Mouse (Mus musculus) layer of hippocampus, adult 9-10 months (tissue): ENCODE measurements at regions not wholly inside any gene's neighbourhood (a gene's known extent, or its start where the extent isn't known, plus 50 kb on each side); places are given as distances from the start of the nearest gene placed in this dataset.
"Not testable (repeated sequence)": the region's sequence is repeated elsewhere in the genome, so short reads cannot be mapped to it uniquely, and the experiment has no call there.

Experiments used
- DNase-seq: peaks from one replicate; pipeline ENCODE4 v3.0.0; 2022; ENCODE audit warnings: low spot score

DNA sequence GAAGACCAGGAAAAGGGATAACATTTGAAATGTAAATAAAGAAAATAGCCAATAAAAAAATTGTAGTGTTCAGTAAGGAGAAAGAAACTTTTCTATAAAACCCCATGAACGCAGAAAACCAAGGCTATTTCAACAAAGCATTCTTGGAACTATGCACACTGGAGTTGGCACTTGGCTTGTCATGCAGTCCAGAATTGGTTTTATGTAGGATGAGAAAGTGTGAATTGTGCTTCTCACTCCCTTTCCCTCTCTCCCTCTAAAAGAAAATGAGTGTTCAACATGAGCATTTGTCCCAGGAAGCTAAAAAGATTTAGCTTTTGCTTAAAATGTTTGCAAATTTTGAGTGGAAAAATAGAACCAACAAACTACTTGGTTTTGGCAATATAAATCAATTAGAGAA is 841.6 kb upstream of the Adam24 start:
- DNase-seq, result no peak

DNA sequence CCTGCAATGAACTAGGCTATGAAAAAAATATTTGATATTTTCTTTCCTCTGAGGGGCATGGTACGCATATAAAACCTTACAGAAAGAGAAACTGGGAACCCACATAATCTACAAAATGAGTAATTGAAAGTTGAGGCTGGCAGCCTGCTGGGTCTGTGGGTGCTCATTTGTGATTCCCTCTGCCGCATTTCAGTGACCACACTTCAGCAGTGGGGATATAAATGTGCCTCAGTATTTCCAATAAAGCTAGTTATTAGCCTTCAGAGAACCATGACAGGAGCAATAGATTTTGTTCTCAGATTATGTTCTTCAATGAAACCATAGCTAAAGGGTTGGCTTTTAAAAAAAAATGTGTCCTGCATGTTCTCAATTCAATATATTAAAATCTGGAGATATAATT is 828.0 kb upstream of the Adam24 start:
- no peak for DNase-seq

GRCm38 (mm10) chr8:39862544-39862943 is 812.3 kb upstream of the Adam24 start:
- DNase-seq, result no peak

DNA sequence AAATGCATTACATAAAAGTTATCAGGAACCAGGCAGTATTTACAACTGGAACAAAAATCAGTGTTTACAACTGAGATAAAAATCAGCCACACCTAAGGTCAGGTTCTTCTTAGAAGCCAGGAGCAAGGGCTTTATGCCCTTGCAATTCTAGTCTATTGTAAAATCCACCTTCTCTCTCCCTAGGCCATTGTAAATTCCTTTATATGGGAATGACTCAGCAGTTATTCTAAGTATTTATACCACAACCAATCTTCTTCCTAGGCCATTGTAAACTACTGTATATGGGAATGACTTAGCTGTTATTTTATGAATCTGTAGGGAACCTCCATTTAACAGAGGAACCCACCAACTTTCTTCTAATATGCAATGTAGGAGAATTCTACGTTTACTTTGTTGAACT is 772.6 kb upstream of the Adam24 start:
- no peak for DNase-seq

DNA sequence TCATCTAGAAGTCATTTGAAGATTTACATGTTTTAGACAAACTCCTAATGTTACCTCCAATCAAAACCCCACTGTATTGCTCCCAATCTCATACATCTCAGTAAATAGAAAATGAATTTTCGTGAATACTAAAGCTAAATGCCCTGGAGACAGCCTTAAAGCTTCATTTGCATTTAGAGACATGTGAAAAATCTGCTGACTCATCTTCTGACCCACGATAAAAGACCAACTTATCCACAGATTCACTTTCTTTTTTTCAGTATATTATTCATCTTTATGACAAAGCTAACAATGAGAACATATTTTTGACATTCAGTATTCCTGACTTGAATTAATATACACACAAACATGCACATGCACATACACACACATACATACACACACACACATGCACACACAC is 762.0 kb upstream of the Adam24 start:
- DNase-seq, result no peak

GRCm38 (mm10) chr8:39921336-39921735 is 753.5 kb upstream of the Adam24 start:
- DNase-seq, result no peak

DNA sequence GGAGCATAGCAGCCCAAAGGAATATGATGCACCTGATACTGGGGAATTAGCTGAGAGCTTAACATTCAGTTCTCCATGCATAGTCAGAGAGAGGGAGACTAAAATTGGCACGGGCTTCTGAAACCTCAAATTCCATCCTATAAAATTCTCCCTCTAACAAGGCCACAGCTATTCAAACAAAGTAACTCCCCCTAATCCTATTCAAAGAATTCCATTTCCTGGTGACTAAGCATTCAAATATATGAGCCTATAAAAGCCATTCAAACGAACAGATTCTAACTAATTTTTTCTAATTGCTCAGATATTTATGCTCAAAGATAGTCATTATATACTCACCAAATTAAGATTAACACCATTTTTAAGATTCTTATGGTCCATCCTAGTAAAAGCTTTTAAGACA is 751.1 kb upstream of the Adam24 start:
- no peak for DNase-seq

DNA sequence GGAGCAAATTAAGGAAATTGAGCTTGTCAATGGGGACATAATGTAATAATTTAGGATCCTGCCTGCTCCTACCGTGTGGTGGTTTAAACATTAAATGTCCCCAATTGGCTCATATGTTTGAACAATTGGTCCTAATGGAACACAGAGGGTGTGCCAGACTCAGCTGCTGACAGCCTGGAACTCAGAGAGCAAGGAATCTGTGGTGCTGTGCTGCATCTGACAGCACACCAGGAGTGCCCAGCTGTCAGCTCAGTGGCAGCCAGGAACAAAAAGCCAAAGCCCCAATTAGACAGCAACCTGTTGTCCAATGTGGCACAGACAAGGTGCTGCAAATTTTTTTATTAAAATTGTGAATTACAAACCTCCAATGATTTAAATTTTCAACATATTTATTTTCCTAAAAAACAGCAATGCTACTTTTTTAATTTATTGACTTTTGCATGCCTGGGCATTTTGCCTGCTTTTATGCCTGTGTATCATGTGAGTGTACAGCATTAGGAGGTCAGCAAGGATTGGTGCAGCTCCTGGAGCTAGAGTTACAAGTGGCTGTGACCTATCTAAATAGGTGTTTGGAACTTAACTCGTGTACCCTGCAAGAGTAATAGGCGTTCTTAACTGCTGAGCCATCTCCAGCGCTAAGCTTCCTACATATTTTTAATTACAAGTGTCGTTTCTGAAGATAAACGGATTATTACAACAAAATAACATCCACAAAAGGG is 724.5 kb upstream of the Adam24 start:
- DNase-seq, result peak; percentile 20

GRCm38 (mm10) chr8:39954497-39954896 is 720.4 kb upstream of the Adam24 start:
- no peak for DNase-seq

DNA sequence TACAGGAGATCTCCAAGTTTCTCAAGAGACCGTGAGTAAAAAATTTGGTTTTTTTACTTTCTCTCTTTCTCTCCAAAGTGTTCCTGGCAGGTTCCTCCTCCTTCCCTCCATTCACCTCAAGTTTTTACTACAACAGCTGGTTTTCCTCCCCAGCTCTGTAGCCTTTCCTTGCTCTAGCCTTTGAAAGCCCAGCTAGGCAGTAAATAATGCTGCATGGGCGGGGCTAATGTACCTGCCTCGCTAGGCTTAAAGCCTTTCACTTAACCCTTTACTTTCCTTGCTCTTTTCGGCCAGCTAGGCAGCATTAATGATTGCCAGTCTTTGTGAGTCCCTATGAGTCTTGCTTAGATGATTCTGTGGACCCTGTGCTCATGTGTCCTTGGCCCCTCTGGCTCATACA is 720.0 kb upstream of the Adam24 start:
- DNase-seq, result no peak

- no peak for DNase-seq
Measured at GRCm38 (mm10) chr8:40005207-40005837, 669.6 kb upstream of the Adam24 start.

DNA sequence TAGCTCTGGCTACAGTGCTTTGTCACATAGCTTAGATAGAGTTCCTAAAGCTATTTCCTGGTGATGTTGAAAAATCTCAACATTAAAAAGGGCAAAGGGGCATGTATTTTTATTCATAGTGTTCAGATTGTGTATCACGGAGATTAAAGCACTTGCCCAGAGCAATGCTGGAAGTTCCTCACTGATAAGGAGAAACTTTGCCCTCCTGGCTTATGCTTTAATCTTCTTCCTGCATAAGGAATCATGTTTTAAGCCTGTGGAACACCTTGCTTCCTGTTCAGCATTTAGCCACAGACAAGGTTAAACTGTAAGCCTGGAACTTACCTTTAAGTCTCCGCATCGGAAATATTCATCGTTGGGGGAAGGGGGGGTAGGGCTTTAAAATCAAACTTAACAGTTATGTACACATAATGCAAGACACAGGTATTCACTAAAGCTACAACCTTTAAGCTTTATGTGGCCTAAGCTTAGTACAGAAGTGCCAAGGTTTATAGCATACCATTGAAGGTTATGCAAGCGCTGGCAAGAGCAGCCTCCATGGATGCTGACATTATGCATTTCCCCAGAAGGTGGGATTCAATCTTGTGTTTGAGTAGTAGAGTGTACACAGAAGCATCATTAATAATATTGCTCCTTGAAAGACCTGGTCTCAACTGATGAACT is 655.5 kb upstream of the Adam24 start:
- DNase-seq, result no peak

DNA sequence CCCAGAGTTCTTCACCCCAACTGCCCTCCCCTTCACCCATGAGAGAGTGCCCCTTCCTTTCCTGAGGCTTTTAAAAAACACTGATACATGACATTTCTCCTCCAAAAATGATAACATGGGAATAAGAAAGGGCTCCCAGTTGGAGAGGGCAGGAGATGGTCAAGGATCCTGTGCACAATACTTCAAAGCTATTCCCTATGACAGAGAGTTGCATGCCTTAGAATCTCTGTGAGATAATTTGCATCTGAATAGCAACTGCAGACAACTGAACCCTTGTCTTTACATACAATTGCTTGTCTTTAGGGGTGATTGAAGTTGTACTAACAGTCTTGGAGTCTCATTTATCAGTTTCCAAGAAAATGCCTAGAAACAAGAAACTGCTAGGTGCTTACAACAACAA is 610.7 kb upstream of the Adam24 start:
- no peak for DNase-seq

GRCm38 (mm10) chr8:40071131-40071530 is 603.7 kb upstream of the Adam24 start:
- DNase-seq, result no peak

DNA sequence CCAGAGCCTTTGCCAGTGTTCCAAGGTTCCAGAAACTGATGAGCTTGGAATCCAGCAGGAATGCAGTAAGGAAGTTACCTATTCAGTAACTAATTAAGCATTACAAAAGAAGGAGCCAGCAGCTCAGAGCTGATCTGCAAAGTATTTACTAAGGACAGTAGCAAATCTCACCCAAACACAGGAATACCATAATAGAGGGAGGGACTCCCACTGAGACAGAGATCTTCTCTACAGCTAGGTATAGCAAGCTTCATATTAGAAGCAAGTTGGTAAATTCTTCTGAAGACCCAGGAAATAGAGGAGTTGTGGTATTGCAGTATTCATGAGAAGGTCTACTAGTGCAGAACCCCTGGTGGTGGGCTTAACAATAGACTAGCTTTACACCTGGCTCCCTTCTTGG is 593.9 kb upstream of the Adam24 start:
- not testable (repeated sequence) for DNase-seq

GRCm38 (mm10) chr8:40084129-40084528 is 590.7 kb upstream of the Adam24 start:
- no peak for DNase-seq

DNA sequence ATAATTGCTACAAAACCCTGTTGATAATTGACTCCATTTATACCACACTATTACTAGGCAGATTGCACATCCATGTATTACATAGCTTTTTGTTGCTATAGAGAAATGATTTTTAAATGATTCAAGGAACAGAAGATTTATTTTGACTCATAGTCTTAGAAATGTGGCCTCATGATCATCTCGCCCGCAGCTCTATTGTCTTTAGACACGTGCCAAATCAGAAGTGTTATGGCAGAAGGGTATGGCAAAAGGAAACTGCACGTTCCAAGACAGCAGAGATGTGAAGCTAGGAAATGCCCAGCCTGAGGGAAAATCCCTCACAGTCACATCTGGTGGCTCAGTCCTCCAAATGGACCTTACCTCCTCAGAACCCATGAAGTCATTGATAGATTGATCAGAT is 585.5 kb upstream of the Adam24 start:
- DNase-seq, result no peak

- DNase-seq, result no peak
Measured at GRCm38 (mm10) chr8:40124402-40124801, 550.5 kb upstream of the Adam24 start.

- DNase-seq, result no peak
Measured at GRCm38 (mm10) chr8:40127141-40127540, 547.7 kb upstream of the Adam24 start.

- peak; percentile 26 for DNase-seq
Measured at GRCm38 (mm10) chr8:40132662-40133257, 542.1 kb upstream of the Adam24 start.

GRCm38 (mm10) chr8:40150911-40151797 is 523.7 kb upstream of the Adam24 start:
- DNase-seq, result peak; percentile 67

GRCm38 (mm10) chr8:40152451-40152850 is 522.4 kb upstream of the Adam24 start:
- DNase-seq, result no peak
